10 mouse cellular contexts compared by ENCODE assay signal in genomic region chr19:44510534-44511175, GRCm38 (mm10). TPM values are rescaled to one million over a fixed set of nuclear protein-coding genes. Genes with fewer than 3 reads are reported as not detected.
A peak's percentile ranks its signal among the peaks of the same experiment; 100 is the strongest.
DNase-seq lines count a peak whose midpoint lies in the region; ATAC-seq lines count a peak whose summit lies in the region.
"Had no signal": no experiment of that assay in that cellular context is flagged by ENCODE, and none has a peak within 500 bp of the region (broad histone marks: within the 10 kb centered on the region; RNA-seq: fewer than 3 reads in every experiment).

No protein-coding gene starts in this region.

- no peaks in the 10 kb centered on the region for H3K36me3 ChIP-seq in heart, embryonic 14.5 days (ENCODE audit: control insufficient read depth, insufficient read depth, low read length)
- no peaks in the 10 kb centered on the region for H3K36me3 ChIP-seq in neural tube, embryonic 12.5 days
- H3K36me3 ChIP-seq: G1E had no signal

- no peak overlapping the region for H3K9ac ChIP-seq in heart, embryonic 14.5 days (ENCODE audit: low read length)
- H3K9ac ChIP-seq in neural tube, embryonic 12.5 days = no peak overlapping the region

- WGBS in heart, embryonic 14.5 days = 8% methylated on average over 12 of the region's 12 CpGs
- WGBS in neural tube, embryonic 12.5 days = 6% methylated on average over 12 of the region's 12 CpGs

- H3K27me3 ChIP-seq in heart, embryonic 14.5 days (ENCODE audit: control insufficient read depth, insufficient read depth, low read length) = peaks cover 86% of the 10 kb centered on the region
- peaks cover 64% of the 10 kb centered on the region for H3K27me3 ChIP-seq in neural tube, embryonic 12.5 days (replicated peaks)

- H3K27ac ChIP-seq in heart, embryonic 14.5 days (replicated peaks in 1 of 2; ENCODE audit: control insufficient read depth in 1 of 2, insufficient read depth in 1 of 2, low read depth in 2 of 2, low read length in 2 of 2) = no peak overlapping the region
- no peak overlapping the region for H3K27ac ChIP-seq in neural tube, embryonic 12.5 days

- H3K4me1 ChIP-seq in heart, embryonic 14.5 days (ENCODE audit: control insufficient read depth in 2 of 2, insufficient read depth in 2 of 2, low read length in 2 of 2) = peaks cover 12% of the 10 kb centered on the region in 2 experiments
- H3K4me1 ChIP-seq in neural tube, embryonic 12.5 days = peaks cover 47% of the 10 kb centered on the region

- peak overlapping the region; percentile 88 for H3K4me2 ChIP-seq in heart, embryonic 14.5 days (ENCODE audit: low read length)
- H3K4me2 ChIP-seq in neural tube, embryonic 12.5 days (replicated peaks) = peak overlapping the region; percentile 97

- no peak for DNase-seq in heart, adult 11 months
- peak; percentile 6 for DNase-seq in T-cell, adult 2 months (ENCODE audit: low spot score)
- peak; percentile 3 for DNase-seq in induced T-regulatory cell, adult 2 months (ENCODE audit: low read depth)
- DNase-seq in retina, postnatal 1 day = no peak
- no peak for DNase-seq in embryo, embryonic 11 days
- DNase-seq: cerebellum, adult 11-12 months had no signal

- no peak for ATAC-seq in heart, embryonic 14.5 days (ENCODE audit: insufficient number of reproducible peaks, insufficient read depth, low FRiP score, low read depth)
- ATAC-seq in neural tube, embryonic 12.5 days (ENCODE audit: low FRiP score, low read depth) = no peak
- no peak for ATAC-seq in frontal cortex, adult (ENCODE audit: low TSS enrichment)

- H3K4me3 ChIP-seq in heart, embryonic 14.5 days (ENCODE audit: control insufficient read depth in 1 of 2, insufficient read depth in 1 of 2, low read depth in 1 of 2, low read length in 2 of 2) = peak overlapping the region in 1 of 2 experiments; percentile 45; a peak in 2 of 4 replicates
- H3K4me3 ChIP-seq in neural tube, embryonic 12.5 days = peak overlapping the region; percentile 49

- H3K9me3 ChIP-seq in heart, embryonic 14.5 days (ENCODE audit: control insufficient read depth, low read length) = no peaks in the 10 kb centered on the region
- no peaks in the 10 kb centered on the region for H3K9me3 ChIP-seq in neural tube, embryonic 12.5 days
- H3K9me3 ChIP-seq: G1E had no signal

RNA-seq across cellular contexts. Expression of gene Wnt8b, which starts 17.4 kb away (rescaled TPM):
- polyA plus RNA-seq in heart, embryonic 14.5 days (2014; fragmentation: Nextera tagmentation; extraction: Ambion mirVana) = not detected in 2 replicates
- polyA plus RNA-seq in neural tube, embryonic 12.5 days (2016; fragmentation: Nextera tagmentation; extraction: Ambion mirVana) = 1.5 and 1.9 TPM in 2 replicates
- polyA plus RNA-seq: G1E had no signal

RNA-seq across cellular contexts. Expression of gene Sec31b, which starts 35.0 kb away (rescaled TPM):
- polyA plus RNA-seq in heart, embryonic 14.5 days (2014; fragmentation: Nextera tagmentation; extraction: Ambion mirVana) = 1.1 and 1.6 TPM in 2 replicates
- 0.40 and 0.43 TPM in 2 replicates for polyA plus RNA-seq in neural tube, embryonic 12.5 days (2016; fragmentation: Nextera tagmentation; extraction: Ambion mirVana)

RNA-seq across cellular contexts. Expression of gene Gm20538, which starts 42.0 kb away (rescaled TPM):
- polyA plus RNA-seq in heart, embryonic 14.5 days (2014; fragmentation: Nextera tagmentation; extraction: Ambion mirVana) = not detected in 2 replicates
- polyA plus RNA-seq in neural tube, embryonic 12.5 days (2016; fragmentation: Nextera tagmentation; extraction: Ambion mirVana) = not detected in 2 replicates
- polyA plus RNA-seq: G1E had no signal

RNA-seq across cellular contexts. Expression of gene Ndufb8, which starts 44.6 kb away (rescaled TPM):
- polyA plus RNA-seq in heart, embryonic 14.5 days (2014; fragmentation: Nextera tagmentation; extraction: Ambion mirVana) = 1,268 TPM in 2 replicates
- 546 TPM in 2 replicates for polyA plus RNA-seq in neural tube, embryonic 12.5 days (2016; fragmentation: Nextera tagmentation; extraction: Ambion mirVana)

RNA-seq across cellular contexts. Expression of gene Hif1an, which starts 52.0 kb away (rescaled TPM):
- 21.0 and 21.9 TPM in 2 replicates for polyA plus RNA-seq in heart, embryonic 14.5 days (2014; fragmentation: Nextera tagmentation; extraction: Ambion mirVana)
- polyA plus RNA-seq in neural tube, embryonic 12.5 days (2016; fragmentation: Nextera tagmentation; extraction: Ambion mirVana) = 36.2 and 38.0 TPM in 2 replicates

Comparison
In these comparisons a context has a peak if more than half of its experiments do, and no peak if none do; other contexts are left out.
1. DNase-seq: peak in T-cell, adult 2 months (single experiment) and induced T-regulatory cell, adult 2 months (single experiment); none in heart, adult 11 months (single experiment), retina, postnatal 1 day (single experiment) and embryo, embryonic 11 days (single experiment).